Mouse (Mus musculus) embryonic facial prominence, embryonic 13.5 days (tissue): ENCODE data around the gene Dppa4. TPM values are rescaled to one million over a fixed set of nuclear protein-coding genes. Genes with fewer than 3 reads are reported as not detected.
"Not testable (repeated sequence)": the region's sequence is repeated elsewhere in the genome, so short reads cannot be mapped to it uniquely, and the experiment has no call there.

Experiments
- ATAC-seq: fragments of 200-750 bp; cut with Nextera tagmentation; 2 replicates; pipeline ENCODE4 v1.8.0; 2017; ENCODE audit warnings: low read depth; ENCODE audit not compliant: insufficient number of reproducible peaks, insufficient read depth, low FRiP score, low TSS enrichment
- H3K27ac ChIP-seq: fragments of 300-500 bp; sonication (generic); 2 replicates; pipeline ENCODE4 v1.5.1; 2015; ENCODE audit warnings: moderate library complexity, mild to moderate bottlenecking, inconsistent platforms
- H3K27me3 ChIP-seq: fragments of 300-500 bp; sonication (generic); 2 replicates; pipeline ENCODE4 v1.6.1; 2015; ENCODE audit warnings: mild to moderate bottlenecking, inconsistent platforms
- H3K36me3 ChIP-seq: fragments of 300-500 bp; sonication (generic); 2 replicates; pipeline ENCODE4 v1.6.1; 2015; ENCODE audit warnings: mild to moderate bottlenecking, inconsistent platforms
- H3K4me1 ChIP-seq: fragments of 300-500 bp; sonication (generic); 2 replicates; pipeline ENCODE4 v1.6.1; 2015; ENCODE audit warnings: inconsistent platforms
- H3K4me2 ChIP-seq: fragments of 300-500 bp; sonication (generic); 2 replicates; pipeline ENCODE4 v1.6.1; 2015; ENCODE audit warnings: moderate library complexity, mild to moderate bottlenecking, inconsistent platforms
- H3K4me3 ChIP-seq: fragments of 300-500 bp; sonication (generic); 2 replicates; pipeline ENCODE4 v1.5.1; 2015; ENCODE audit warnings: mild to moderate bottlenecking, inconsistent platforms
- H3K9ac ChIP-seq: fragments of 300-500 bp; sonication (generic); 2 replicates; pipeline ENCODE4 v1.6.1; 2015; ENCODE audit warnings: mild to moderate bottlenecking, inconsistent platforms
- H3K9me3 ChIP-seq: fragments of 300-500 bp; sonication (generic); 2 replicates; pipeline ENCODE4 v1.6.1; 2016; ENCODE audit warnings: inconsistent platforms
- WGBS: fragments of 180-500 bp; shearing (Covaris S2); methylation state at CpG from one replicate; pipeline ENCODE4 v1.1.7; 2015; ENCODE audit warnings: mixed read lengths; 5-methylcytosine and 5-hydroxymethylcytosine counted together
- polyA plus RNA-seq: library from polyadenylated mRNA; unstranded; fragments of >200 nt; fragmentation: Nextera tagmentation; extraction: Ambion mirVana; gene quantifications from 2 replicates; pipeline ENCODE4 v1.2.1, GENCODE M21; 2015

Gene Dppa4
- polyA plus RNA-seq, 1 experiment from 2014 or later: not detected

DNA sequence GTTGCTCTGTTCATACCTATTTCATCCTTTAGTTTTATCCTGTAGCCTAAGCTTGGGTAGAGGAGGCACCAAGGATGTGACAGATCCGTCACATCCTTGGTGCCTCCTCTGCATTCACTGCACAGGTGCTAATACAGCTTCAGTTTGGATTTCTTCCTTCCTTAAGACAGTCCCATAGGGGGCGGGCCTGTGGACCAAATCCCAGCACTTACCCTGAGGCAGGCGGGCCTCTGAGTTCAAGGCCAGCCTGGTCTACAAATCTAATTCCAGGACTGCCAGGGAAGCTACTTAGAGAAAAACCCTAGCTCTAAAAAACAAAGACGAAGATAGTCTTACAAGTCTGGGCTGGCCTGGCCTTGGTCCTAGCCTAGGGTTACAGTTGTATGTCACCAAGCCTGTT lies 2.0 kb downstream of the Dppa4 start:
- H3K27me3 ChIP-seq: no peaks in the 10 kb centered on the region
- H3K9ac ChIP-seq: no peak overlapping the region
- H3K9me3 ChIP-seq: no peaks in the 10 kb centered on the region
- 88% methylated on average over 4 of the region's 4 CpGs for WGBS
- H3K27ac ChIP-seq: no peak overlapping the region
- H3K4me2 ChIP-seq: no peak overlapping the region
- no peaks in the 10 kb centered on the region for H3K36me3 ChIP-seq
- ATAC-seq: no peak
- H3K4me1 ChIP-seq: no peaks in the 10 kb centered on the region
- no peak overlapping the region for H3K4me3 ChIP-seq

DNA sequence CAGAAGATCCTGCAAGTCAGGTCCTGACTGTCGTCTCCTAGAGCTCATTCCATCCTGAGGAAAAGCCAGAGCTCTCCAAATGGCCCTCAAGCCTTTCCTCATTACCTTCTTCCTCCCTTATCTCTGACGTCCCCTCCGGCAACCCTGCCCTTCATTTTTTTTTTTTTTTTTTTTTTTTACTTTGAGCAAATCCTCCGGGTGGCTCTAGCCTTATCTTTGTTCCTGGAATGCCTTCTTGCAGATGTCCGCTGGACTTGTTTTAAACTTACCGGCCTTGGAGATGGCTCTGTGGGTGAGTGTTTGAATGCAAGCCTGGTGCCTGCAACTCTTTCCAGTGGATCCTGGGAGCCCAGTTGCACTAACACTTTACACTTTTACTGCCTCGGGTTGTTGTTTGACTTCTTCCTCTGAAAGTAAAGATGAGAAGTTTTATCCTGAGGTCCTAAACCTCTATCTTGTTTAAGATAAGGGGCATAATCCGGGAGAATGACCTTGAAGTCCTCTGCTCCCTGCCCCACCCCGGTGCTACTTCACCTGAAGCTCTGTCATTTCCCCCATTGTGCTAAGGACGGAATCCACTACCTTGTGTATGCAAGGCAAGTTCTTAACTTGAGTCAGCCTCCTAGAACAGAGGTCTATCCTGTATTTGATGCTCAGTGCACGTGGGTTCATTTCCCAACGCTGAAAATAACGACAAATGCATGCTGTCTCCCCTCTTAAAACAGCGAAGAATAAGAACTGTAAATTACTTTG lies 14.0 kb downstream of the Dppa4 start:
- H3K9me3 ChIP-seq: no peaks in the 10 kb centered on the region
- no peak overlapping the region for H3K4me2 ChIP-seq
- ATAC-seq: no peak
- no peak overlapping the region for H3K4me3 ChIP-seq
- WGBS: 71% methylated on average over 14 of the region's 14 CpGs
- no peaks in the 10 kb centered on the region for H3K36me3 ChIP-seq
- H3K4me1 ChIP-seq: no peaks in the 10 kb centered on the region
- no peak overlapping the region for H3K9ac ChIP-seq
- no peak overlapping the region for H3K27ac ChIP-seq
- H3K27me3 ChIP-seq: no peaks in the 10 kb centered on the region

DNA sequence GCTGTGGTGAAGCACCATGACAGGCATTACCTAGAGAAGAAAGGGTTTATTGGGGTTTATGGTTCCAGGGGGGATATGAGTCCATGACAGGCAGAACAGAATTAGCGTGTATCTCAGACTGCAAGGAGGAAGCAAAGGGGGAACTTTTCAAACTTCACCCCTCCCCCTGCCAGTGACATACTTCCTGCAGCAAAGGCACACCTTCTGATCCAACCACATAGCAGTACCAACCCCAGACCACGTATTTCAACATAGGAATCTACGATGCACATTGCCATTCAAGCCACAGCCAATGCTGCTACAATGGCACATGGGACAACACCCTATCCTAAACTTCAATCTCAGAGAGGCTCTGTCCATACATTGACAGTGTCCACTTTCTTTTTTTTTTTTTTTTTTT lies 16.4 kb downstream of the Dppa4 start:
- H3K4me1 ChIP-seq: no peaks in the 10 kb centered on the region
- WGBS: 83% methylated on average over 3 of the region's 3 CpGs
- H3K27ac ChIP-seq: no peak overlapping the region
- H3K27me3 ChIP-seq: no peaks in the 10 kb centered on the region
- H3K9ac ChIP-seq: no peak overlapping the region
- no peak for ATAC-seq
- no peak overlapping the region for H3K4me3 ChIP-seq
- no peak overlapping the region for H3K4me2 ChIP-seq
- H3K9me3 ChIP-seq: no peaks in the 10 kb centered on the region
- H3K36me3 ChIP-seq: no peaks in the 10 kb centered on the region

DNA sequence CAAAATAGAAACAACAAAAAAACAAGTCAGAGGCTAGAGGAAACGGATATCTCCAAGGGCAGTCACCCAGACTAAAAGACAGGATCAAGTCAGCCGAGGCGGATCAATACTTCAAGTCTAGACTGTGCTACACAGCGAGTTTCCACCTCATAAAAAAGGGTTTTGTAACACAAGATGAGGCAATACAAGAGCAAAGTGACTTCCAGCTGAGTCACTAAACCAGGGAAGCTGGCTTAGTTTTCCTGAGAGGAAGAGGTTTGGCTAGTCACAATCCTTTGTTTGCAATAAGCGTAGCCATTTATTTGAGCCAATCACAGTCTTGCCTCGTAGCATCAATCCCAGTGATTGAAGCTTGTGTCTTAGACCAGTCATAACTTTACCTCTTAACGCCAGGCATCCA lies 20.0 kb downstream of the Dppa4 start, which contains the start of gene Dppa2:
Gene Dppa2, plus strand, starts transcription at position 400 of the 400 bp plus-strand sequence.
- Histone ChIP-seq H3K9ac (no peak within 1 kb of the TSS), H3K27ac (no peak within 1 kb of the TSS), H3K9me3 (no peaks in the 10 kb centered on the region), H3K4me3 (no peak within 1 kb of the TSS), H3K4me2 (no peak within 1 kb of the TSS), H3K4me1 (no peaks in the 10 kb centered on the region), H3K27me3 (no peaks in the 10 kb centered on the region), H3K36me3 (no peaks in the 10 kb centered on the region)
- ATAC-seq: no peak
- 82% methylated on average over 7 of the region's 7 CpGs for WGBS

DNA sequence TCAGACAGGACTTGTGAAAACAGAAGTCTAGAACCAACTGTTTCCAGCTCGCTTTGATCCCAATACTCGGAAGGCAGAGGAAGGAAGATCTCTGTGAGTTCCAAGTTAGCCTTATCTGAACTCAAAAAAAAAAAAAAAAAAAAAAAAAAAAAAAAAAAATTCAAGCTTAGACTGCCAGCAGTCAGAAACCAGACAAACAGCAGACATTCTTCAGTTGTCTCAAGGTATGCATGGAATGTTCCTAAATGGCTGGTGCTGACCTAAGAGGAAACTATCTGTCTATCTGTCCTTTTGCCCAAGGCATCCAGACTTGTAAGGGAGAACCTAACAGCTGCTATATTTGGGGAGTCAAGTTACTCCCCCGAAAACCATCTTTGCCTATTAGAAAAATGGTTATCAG lies 20.4 kb downstream of the Dppa4 start:
- WGBS: 67% methylated on average over 3 of the region's 3 CpGs
- H3K9ac ChIP-seq: no peak overlapping the region
- no peak overlapping the region for H3K4me3 ChIP-seq
- H3K4me1 ChIP-seq: no peaks in the 10 kb centered on the region
- H3K4me2 ChIP-seq: no peak overlapping the region
- no peaks in the 10 kb centered on the region for H3K9me3 ChIP-seq
- H3K27ac ChIP-seq: no peak overlapping the region
- no peak for ATAC-seq
- no peaks in the 10 kb centered on the region for H3K36me3 ChIP-seq
- no peaks in the 10 kb centered on the region for H3K27me3 ChIP-seq

DNA sequence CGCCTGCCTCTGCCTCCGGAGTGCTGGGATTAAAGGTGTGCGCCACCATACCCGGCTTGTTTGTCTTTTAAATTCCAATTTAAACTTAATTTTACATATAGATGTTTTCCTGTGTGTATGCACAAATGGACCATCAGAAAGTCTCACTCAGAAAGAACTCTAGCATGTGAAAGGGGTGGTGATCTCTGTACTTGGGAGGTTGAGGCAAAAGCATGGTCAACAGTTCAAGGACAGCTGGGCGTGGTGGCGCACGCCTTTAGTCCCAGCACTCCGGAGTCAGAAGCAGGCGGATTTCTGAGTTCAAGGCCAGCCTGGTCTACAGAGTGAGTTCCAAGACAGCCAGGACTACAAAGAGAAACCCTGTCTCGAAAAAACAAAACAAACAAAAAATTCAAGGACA lies 25.4 kb downstream of the Dppa4 start:
- H3K4me2 ChIP-seq, H3K9me3 ChIP-seq, H3K4me3 ChIP-seq, ATAC-seq, H3K27me3 ChIP-seq, H3K9ac ChIP-seq, H3K4me1 ChIP-seq, H3K27ac ChIP-seq, H3K36me3 ChIP-seq: not testable (repeated sequence)
- 90% methylated on average over 10 of the region's 10 CpGs for WGBS

DNA sequence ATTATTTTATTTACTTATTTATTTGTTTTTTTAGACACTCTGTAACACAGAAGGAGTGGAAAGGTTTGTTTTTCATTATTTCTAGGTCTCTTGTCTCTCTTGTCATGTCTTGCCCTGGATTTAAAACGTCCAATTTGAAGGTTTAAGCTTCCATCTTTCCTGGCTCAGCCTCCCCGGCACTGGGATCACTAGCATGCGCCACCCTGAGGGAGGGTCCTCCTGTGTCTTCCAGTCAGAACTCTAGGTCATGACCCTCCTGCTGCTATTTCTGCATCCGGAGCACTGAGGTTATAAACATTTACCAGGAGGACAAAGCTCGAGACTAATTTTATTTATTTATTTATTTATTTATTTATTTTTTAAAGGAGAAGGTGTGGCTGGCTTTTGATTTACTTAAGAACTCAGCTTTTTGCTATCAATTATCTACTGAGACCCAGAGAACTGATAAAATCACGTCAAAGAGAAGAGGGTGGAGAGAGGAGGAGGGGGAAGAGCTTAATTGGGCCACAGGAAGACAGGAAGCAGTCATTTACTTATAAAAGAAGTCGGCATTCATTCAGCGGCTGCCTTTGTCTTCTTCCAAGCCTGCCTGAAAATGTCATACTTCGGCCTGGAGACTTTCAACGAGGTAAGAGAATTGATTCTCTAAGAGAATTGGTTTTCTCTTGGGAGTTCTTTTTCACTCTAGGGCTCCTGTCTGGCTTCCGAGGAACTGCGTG lies 26.5 kb downstream of the Dppa4 start:
- H3K9me3 ChIP-seq: no peaks in the 10 kb centered on the region
- H3K27ac ChIP-seq: no peak overlapping the region
- H3K9ac ChIP-seq: no peak overlapping the region
- H3K4me2 ChIP-seq: no peak overlapping the region
- H3K27me3 ChIP-seq: no peaks in the 10 kb centered on the region
- H3K4me1 ChIP-seq: no peaks in the 10 kb centered on the region
- ATAC-seq: no peak
- WGBS: 69% methylated on average over 12 of the region's 12 CpGs
- H3K36me3 ChIP-seq: no peaks in the 10 kb centered on the region
- no peak overlapping the region for H3K4me3 ChIP-seq

DNA sequence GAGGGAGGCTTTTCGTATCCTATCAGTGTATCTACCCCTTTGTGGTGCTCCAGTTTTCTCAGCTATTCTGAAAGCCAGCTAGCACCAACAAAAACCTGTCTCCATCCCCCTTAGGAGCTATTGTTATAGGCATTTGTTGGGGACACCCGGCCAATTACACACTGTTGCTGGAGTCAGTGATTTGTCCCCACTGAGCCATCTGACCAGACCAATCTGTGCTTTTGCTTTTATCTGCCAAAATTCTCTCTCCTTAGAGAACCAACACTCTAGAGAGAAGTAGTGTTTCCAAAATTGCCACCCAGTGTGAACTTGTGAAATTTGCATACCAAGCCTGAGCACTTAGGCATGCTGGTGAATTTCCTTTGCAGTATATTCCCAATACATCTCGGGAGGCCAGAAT lies 31.8 kb downstream of the Dppa4 start:
- Histone ChIP-seq H3K9me3 (no peaks in the 10 kb centered on the region), H3K4me3 (no peak overlapping the region), H3K27me3 (no peaks in the 10 kb centered on the region), H3K36me3 (no peaks in the 10 kb centered on the region), H3K27ac (no peak overlapping the region), H3K4me2 (no peak overlapping the region), H3K9ac (no peak overlapping the region), H3K4me1 (no peaks in the 10 kb centered on the region)
- ATAC-seq: no peak
- 87% methylated on average over 3 of the region's 3 CpGs for WGBS

DNA sequence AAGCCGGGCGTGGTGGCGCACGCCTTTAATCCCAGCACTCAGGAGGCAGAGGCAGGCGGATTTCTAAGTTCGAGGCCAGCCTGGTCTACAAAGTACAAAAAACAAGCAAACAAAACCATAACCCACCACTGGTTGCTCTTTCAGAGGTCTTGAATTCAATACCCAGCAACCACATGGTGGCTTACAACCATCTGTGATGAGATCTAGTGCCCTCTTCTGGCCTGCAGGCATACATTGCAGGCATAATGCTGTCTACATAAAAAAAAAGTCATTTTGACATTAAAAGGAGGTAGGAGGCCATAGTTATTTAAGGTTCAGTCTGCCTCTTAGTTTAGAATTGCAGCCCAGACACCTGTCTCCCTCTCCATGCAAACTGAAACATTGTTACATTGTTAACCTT lies 37.2 kb downstream of the Dppa4 start:
- Histone ChIP-seq H3K4me1 (no peaks in the 10 kb centered on the region), H3K4me2 (no peak overlapping the region), H3K27me3 (no peaks in the 10 kb centered on the region), H3K27ac (no peak overlapping the region), H3K9me3 (no peaks in the 10 kb centered on the region), H3K36me3 (no peaks in the 10 kb centered on the region), H3K9ac (no peak overlapping the region), H3K4me3 (no peak overlapping the region)
- ATAC-seq: no peak
- 95% methylated on average over 6 of the region's 6 CpGs for WGBS

DNA sequence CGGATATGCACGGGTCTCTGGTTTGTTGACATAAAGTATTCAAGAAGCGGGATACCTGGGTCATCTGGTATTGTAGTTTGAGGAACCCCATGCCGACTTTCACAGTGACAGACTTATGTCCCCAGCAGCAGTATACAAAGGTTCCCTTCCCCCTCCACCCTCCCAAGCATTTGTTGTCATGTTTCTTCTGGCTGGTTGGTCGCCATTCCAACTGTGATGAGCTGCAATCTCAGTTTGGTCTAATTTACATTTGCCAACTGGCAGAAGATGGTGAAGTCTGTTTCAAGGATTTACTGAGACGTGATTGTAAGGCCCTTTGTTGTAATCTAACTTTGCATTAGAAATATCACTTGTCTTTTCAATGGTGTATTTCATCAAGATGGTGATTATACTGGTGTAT lies 39.6 kb downstream of the Dppa4 start:
- H3K9me3 ChIP-seq: no peaks in the 10 kb centered on the region
- no peak for ATAC-seq
- no peak overlapping the region for H3K4me3 ChIP-seq
- no peaks in the 10 kb centered on the region for H3K27me3 ChIP-seq
- H3K9ac ChIP-seq: no peak overlapping the region
- no peak overlapping the region for H3K27ac ChIP-seq
- H3K36me3 ChIP-seq: no peaks in the 10 kb centered on the region
- H3K4me2 ChIP-seq: no peak overlapping the region
- H3K4me1 ChIP-seq: no peaks in the 10 kb centered on the region
- 79% methylated on average over 6 of the region's 6 CpGs for WGBS

DNA sequence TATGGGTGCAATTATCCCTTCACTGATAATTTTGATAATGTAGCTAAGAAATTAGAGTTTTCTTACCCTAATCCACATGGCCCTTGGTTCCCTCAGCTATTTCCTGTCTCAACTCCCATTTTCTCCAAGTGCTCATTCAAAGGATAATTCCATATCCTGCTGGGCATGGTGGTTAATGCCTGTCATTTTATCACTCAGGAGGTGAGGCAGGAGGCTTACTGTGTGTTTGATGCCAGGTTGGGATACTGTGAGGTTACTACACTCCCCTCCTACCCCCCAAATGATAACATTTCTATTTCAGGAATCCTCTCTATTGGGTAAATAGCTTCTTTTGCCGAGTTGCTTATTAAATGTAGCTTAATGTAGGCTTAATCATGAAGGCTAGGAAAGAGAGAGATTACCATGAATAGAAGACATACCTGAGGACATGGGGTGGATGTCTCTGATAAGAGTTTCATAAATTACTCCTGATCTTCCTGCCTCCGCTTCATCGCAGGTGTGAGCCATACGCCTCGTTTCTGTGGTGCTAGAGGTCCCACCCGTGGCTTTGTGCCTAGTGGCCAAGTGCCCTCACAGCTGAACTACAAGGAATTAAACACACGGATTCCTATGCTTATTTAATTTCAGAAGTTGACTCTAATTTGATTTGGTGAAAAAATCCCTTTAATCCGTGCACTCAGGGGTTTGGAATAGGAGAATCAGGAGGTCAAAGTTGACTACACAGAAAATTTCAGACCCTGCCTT lies 40.2 kb downstream of the Dppa4 start:
- Histone ChIP-seq H3K4me3 (no peak overlapping the region), H3K4me2 (no peak overlapping the region), H3K4me1 (no peaks in the 10 kb centered on the region), H3K27me3 (no peaks in the 10 kb centered on the region), H3K9me3 (no peaks in the 10 kb centered on the region), H3K9ac (no peak overlapping the region), H3K36me3 (no peaks in the 10 kb centered on the region), H3K27ac (no peak overlapping the region)
- ATAC-seq: no peak
- 80% methylated on average over 8 of the region's 8 CpGs for WGBS

DNA sequence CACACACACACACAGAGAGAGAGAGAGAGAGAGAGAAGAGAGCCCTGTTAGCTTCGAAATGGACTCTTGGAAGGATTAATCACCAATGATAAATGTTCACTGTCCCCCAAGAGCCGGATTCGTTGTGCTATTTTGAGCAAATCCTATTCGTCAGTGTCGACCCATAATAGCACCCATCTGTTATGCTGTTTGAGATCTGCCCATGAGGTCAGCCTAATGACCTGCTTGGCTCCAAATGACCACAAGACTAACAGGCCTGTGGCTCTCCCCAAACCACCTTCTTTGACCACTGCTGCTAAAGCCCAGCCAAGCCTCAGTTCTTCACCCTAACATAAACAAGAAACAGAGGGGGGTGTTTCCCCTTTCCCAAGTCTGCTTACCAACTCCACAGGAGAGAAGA lies 43.4 kb downstream of the Dppa4 start:
- no peak for ATAC-seq

More for the DNA sequence above, 43.4 kb downstream of the Dppa4 start:
- H3K9ac ChIP-seq: no peak overlapping the region
- H3K4me3 ChIP-seq: no peak overlapping the region
- no peaks in the 10 kb centered on the region for H3K9me3 ChIP-seq
- H3K4me1 ChIP-seq: no peaks in the 10 kb centered on the region
- H3K4me2 ChIP-seq: no peak overlapping the region
- H3K27ac ChIP-seq: no peak overlapping the region
- no peaks in the 10 kb centered on the region for H3K27me3 ChIP-seq
- WGBS: 65% methylated on average over 5 of the region's 5 CpGs
- no peaks in the 10 kb centered on the region for H3K36me3 ChIP-seq
